Mouse (Mus musculus) urinary bladder, adult 18-20 months (tissue): ENCODE results near the gene Vcan.

ENCODE experiments used
- DNase-seq, 2 experiments: peaks; one replicate each; pipeline ENCODE4 v3.0.0; 2022; ENCODE audit warnings: low spot score in 2 of 2, mixed read lengths in 2 of 2

Vcan gene

DNA sequence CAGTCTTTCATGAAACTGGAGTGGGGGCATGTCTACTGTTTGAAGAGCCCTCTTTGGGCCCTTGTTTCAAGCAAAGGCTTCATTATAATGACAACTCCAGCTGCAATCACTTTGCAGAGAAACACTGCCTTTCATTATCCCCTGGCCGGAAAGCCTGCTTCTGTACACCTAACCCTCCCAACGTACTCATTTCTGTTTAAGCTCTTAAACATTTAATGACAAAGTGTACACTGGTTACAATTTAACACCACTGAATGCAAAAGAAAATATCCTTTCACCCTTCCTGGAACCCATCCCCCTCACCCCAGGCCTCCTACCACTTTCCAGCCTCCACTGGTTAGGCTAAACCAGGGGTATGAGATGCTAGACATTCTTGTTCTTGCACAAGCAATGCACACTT lies 15.8 kb downstream of the Vcan start:
- DNase-seq: no peak

DNA sequence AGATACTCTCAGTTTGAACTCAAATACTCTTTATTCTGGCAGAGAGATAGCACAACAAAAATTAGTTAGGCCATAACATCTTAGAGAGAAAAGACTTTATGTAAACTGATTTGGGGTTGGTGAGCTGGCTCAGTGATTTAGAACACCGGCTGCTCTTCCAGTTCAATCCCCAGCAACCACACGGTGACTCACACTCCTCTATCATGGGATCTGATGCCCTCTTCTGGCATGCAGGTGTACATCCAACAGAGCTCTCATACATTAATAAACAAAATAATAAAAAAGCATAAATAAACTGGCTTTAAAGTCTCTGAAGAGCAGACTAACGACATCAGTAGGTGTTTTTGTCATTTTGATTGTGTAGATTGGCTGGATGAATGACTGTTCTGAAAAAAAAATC lies 21.8 kb downstream of the Vcan start:
- DNase-seq: no peak

DNA sequence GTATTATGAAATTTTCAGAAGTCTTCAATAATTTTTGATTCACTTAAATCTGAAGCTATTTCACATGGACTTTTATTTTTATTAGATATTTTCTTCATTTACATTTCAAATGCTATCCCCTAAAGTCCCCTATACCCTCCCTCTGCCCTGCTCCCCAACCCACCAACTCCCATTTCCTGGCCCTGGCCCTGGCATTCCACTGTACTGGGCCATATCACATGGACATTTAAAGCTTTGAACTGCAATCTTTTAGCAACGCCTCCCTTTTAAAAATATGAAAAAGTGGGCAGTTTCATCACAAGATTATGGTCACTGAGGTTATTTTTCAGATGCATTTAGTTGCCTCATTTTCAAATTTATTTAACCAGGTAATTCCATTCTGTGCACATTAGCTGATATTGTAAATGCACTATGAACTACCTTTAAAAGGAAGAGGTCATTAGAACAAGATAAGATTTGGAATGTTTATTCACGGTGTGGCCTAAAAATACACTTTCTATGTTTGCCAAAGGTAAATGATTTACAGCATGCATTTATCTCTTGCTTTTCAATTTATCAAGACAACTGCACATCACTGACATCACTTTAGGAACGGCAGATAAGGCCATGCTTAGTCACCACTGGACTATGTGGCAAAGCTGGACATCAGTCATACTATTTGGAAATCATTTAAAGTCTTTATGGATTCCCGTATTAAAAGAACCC lies 32.7 kb downstream of the Vcan start:
- no peak for DNase-seq

DNA sequence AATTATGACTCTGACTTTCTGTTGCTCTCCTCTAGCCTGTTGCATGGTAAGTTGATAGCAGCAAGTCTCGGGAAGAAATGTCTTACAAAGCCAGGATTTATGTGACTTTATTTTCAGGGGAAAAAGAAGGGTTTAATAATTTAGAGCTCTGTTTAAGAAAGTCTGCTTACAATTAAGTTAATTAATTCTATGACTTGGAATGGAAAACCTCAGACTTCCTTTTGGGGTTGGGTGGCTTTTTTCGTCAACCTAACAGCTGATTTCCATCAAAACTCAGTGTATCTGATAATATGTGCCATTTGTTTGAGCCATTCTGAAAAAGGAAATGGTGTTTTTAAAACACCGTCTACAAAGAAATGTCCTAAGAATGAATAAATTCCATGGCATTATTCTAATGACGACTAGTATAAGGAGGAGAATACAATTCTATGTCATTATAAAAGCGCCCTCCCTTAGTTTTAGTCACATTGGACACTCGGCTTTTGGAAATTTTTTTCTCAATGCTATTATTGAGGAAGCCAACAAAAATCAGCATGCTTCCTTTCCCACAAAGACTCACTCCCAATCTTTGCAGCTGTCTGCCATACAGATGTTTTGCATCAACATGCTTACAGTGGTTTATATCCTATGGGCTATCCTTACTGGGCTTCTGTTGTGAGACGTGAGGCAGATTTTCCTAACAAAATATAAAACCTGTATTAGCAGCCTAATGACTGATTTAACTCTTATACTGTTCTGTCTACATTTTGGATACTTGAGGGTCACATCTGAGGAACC lies 34.0 kb downstream of the Vcan start:
- no peak for DNase-seq

DNA sequence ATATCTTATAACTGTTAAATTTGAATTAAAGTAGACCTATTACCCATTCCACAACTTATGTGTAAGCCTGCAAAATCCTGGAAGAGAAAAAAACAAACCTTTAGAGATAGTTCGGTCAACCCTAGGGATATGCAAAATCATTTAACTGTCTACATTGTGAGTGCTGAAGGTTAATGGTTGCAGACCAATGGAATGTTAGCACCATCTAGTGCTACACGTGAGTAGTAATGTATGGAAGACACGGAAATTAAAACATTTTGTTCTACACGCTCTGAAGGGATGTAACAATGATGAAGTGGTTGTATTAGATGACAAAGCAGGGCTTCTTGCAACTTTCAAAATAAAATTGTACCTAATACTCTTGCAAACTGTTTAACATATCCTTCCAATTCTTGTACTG lies 39.9 kb downstream of the Vcan start:
- no peak for DNase-seq

DNA sequence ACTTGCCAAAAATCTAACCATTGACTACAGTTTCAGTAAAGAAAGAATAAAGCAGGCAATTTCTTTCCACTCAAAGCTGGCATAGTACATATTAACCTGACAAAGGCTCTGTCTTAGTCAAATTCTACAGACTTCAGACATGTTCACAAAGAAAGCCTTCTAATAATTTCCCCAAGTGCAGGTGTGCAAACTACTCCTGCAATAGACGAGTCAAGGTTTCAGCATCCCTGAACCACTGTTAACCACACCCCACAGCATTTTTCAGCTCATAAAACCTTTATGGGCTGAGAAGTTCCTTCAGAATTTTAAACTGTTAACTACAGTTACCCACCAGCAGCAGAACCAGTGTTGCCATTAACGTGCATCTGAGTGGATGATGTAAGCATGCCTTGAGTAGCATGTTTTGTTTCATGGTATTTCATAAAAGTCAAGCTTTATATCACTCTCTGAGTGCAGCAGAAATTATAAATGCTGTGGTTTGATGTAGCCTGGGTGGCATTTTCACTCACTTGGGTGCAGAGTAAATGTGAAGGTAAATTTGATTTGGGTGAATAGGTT lies 42.2 kb downstream of the Vcan start:
- DNase-seq: no peak

DNA sequence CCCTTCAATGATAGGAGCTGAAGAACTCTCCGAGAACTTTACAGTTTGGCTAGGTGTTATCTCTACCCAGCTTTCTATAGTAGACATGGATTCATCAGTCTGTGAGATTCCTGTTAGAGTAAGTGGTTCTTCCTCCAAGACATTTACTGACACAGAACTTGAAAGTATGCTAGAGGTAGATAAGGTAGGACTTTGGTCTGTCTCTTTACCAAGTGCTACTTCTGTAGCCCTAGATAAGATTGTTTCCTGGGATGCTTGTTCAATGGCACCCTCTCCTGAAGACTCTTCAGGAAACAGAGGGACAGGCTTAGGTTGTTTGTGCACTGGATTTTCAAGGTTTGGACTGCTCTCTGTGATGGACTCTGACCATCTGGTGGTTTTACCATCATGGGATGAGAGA lies 49.7 kb downstream of the Vcan start:
- no peak for DNase-seq

DNA sequence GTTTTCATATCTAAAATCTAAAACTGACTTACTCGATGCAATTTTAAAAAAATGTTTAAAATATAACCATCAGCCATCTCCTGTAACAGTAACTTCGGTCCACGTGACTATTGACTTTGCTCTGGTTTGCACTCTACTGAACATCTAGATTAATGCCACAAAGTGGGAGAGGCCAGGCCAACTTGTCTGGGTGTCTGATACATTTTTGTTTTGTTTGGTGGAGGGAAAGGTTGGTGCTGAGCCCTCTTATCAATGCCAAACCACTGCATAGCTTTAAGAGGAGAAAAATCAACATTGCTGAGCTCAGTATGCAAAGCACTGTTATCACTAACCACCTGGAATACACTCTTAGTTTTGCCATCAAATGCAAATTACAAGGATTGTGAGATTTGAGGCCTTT lies 58.8 kb downstream of the Vcan start:
- DNase-seq: no peak

DNA sequence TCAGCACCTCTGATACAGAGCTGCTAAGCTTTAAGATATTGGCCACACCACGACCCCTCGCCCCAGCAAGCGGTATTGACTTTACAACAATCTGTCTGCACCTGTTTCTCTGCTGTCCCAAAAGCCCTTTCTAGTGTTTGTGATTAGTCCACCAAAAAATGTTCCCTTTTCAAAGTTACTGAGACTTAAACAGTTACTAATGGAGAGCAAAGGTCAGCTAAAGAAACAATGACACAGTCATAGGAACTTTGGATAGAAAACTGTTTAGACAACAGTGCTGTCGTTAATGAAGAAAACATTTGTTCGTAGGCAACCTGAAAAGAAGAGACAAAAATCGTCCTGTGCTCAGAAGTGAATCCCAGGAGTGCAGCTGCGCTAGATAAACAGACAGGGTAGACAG lies 60.1 kb downstream of the Vcan start:
- DNase-seq: no peak

DNA sequence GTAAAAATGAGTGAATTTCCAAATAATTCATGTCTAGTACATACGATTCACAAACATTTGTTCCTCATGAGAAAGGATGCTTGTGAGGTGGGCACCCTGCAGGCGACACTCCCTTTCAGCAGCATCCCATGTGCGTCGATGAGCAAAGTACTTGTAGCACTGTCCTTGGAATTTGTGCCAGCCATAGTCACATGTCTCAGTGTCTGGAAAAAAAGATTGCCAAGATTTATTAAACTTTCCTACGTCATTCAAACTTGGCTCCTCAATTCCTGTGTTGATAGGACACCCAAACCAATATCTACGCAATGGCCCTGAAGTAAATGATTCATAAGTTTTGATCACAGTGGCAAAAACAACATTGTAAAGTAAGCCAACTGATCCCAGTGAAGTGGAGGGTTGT lies 62.6 kb downstream of the Vcan start:
- no peak for DNase-seq

DNA sequence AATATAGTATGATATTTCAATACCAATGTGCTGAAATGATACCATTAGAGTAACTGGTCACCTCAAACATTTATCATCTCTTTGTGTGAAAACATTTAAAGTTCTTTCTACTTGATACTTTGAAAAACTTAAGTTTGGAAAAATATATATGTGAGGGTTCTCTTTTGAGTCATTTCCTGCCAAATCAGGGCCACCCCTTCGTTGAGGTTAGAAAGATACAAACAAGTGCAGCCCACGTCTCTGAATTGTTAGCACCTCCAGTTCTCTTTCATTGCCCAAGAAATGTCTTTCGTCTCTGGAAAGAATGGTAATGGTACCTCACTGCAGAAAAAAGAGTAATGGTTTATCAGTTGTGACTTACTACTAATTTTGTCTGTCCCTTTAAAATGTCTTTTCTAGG lies 71.8 kb downstream of the Vcan start:
- DNase-seq: no peak

DNA sequence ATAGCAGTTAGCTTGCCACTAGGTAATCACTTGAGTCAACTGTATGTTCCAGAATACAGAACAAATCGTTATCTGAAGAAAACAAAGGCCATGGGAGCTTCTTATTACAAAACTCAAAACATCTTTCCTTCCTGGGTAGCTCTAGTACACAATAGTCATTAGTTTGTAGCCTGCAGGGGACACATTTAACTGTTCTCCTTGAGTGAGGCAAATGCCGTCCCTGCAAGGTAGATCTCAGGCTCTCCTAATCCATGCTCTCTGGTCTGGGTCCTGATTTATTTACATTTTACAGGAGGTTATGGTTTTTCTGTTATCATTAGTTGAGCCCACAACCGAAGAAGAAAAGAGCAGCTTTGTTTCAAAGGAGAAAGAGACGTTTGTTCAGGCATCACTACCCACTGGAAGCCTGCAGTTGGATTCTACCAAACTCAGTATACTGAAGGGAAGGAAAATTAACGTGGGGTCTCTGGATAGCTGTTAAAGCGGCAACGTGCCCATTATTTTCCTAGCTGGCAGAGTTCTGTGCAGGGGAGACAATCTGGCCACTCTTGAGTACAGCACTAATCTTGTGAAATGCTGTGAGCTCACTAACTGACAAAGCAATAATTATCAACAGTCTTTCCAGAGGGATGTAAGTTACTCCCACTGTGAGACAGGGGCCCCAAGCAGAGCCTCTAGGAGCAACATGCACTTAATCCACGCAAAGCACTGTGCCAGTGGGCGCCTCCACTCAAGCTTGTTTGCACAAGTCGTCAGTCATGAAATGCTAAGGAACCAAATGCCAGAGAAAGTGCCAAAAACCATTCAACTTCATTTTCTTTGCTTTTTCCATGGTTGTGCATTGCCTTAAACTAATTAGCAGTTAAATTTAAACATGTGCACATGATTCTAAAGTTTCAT lies 73.1 kb downstream of the Vcan start:
- no peak for DNase-seq

DNA sequence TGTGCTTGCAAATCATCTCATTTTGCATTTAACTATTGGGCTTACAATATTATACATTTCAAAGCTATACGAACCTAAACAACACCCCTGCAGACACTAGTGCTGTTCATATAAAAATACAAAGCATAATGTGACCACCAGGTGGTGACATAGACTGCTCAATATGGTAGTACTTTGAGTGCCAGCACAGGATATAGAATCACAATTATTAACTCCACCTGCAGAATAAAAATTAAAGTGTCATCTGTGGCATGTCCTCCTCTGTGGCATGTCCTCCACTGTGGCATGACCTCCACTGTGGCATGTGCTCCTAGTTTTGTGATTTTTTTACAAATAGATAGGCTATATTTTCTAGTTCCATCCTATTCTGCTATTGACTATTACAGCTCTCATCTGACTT lies 74.2 kb downstream of the Vcan start:
- DNase-seq: no peak

DNA sequence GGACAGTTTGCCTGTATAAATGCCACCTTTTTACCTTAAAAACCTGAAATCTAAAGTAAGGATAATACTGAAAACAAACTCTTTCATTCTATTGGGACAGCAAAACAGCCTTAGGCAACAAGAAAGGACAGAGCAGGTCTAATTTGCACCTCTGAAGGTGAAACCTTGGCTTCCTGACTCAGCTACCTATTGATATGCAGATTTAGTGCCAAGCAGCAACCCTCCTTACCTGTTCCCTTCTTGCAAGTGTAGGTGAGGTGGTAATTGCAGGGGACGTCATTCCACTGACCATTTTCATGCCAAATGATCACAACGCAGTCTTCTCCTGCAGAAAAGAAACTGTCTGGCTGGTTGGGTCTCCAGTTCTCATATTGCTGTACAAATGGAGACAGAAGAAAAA lies 80.6 kb downstream of the Vcan start:
- no peak for DNase-seq

DNA sequence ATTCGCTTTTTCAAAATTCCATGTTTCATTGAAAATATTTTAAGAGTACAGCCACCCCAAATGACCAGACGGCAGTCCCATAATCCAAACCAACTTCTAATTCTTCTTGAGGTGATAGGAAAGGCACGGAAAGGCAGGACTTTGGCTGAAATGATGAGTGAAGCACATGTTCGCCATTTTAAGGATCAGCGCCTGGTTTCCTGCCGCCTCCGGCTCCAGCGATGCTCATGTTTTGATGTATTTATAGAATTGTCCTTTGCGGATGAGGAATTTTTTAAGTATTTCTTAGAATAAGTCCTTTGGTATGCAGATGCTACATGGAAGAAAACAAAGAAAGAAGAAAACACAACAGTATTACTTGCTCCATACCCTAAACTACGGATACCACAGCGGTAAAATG lies 85.3 kb downstream of the Vcan start:
- DNase-seq: no peak

DNA sequence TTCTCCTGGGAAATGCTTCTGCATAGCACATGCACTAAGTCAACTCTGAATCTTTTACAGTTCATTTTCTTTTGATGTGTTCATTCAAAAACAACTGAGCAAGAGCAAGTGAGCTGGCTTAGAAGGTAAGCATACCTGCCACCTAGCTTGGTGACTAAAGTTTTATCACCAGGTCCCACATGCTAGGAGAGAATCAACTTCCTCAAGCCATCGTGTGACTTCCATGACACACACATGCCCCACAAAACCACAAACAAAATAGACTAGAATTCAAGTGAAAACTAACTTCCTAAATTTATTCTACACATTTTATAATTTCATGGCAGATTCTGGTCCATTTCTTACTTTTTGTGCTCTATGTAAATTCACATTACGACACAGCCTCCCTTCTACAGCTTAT lies 89.0 kb downstream of the Vcan start:
- DNase-seq: no peak

DNA sequence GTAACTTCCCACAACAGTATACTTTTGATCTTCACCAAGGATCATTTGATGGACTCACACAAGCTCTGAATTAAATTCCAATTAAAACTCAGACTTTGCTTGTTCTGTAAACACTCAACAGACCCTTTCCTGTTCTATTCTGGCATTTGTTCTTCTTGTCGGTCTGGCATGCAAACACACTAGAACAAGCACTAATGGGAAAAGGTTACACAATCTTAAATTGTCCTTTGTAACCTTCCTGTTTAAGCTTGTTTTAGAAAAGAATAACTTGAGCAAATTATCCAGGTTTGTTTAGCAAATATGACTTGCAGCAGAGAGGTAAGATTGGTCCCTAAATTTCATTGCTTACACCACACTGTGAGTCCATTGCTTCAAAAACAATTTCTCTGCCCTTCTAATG lies 89.5 kb downstream of the Vcan start:
- DNase-seq: no peak

DNA sequence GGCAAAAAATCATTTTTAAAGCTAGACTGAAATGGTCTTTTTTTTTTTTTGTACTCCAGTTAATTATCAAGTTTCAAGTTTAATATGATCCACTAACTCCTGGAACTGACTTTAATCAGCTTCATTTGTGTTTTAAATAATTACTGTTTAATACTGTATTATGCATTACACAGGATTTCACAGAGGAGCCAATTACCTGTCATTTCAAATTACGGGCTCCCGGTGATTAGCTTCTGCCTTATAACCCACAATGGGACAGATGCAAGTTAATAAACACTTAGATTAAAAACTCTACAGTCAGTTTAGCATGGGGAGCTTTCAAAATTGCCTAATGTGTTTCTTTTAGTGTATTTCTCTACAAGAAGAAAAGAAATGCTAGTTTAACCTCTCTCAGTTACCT lies 96.7 kb downstream of the Vcan start:
- DNase-seq: no peak

DNA sequence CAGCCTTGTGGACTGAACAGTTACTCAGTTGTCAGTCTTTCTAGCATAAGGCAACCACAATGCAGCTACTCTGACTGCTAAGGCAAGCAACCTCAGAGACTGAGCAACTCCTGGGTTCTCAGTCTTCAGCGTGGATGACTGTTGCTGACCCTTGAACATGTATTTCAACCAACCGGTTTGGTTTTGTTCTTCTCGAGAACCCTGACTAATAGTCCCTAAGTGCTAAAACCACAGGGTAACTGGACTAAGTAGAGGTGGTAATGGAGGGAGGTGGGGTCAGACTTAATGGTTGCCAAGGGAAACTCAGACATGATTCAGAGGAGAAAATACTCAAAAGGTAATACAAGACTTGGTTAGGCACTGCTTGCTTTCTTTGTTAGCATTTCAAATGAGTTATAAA lies 105.3 kb downstream of the Vcan start:
- no peak for DNase-seq

DNA sequence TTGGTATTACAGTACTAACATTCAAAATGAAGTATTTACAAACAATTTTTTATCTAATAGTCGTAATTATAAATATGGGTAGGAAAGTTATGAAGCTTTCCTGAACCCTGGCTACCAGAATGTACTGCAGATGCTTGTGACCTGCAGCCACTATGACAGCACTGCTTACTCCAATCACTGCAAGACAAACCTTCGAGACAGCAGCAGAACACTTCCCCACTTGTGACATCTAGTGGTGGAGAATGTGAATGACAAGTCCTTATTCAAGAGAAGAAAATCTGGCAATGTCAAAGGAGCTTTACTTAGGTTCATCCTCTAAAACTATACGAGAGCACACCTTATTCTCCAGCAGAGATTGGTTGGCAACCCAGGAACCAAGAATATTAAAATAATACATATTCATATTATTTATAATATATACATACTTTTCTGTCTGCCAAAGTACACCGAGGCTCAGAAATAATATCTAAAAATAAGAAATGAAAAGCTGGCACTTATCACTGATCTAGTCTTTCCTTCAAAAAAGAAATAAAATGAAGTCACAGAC lies 108.1 kb downstream of the Vcan start:
- no peak for DNase-seq

DNA sequence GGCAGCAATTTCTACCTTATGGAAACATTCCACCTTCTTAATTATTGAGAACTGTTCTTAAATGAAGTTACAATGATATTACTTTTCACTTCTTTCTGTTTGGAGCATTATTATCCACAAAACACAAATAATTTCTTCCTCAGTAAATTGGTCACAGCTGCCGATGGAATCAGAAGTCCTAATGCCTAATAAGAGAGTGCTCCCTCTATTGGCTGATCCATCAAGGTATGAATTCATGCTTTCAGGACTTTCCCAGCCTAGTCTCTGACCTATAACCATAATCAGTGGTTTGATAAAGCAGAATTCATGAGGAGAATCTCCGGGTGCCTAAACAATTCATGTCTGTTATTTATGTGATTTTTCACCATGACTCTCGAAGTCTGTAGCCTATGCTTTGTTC lies 123.2 kb downstream of the Vcan start:
- no peak for DNase-seq

DNA sequence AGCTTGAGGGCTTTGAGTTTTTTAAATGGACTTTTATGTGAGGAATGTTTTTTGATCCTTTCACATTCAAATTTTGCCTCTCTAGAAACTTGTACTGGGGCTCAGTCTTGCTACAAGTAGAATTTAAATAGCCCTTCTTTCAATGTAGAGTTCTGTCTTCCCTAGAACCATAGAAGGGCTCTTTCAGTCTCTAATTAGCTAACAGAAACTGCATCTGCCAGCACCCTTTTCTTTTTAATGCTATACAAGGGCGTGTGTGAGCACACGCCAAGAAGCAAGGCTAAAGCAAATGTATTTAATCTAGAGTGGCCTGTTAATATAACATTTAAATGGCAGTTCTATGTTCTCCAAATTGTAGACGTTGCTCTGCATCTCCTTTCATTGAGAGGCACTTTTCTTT lies 134.9 kb downstream of the Vcan start:
- no peak for DNase-seq
